Mouse (Mus musculus): ENCODE data around the gene Lrrc52. TPM values are rescaled to one million over a fixed set of nuclear protein-coding genes. Genes with fewer than 3 reads are reported as not detected.

Lrrc52 gene
- polyA plus RNA-seq, 1 experiment: not detected

GRCm38 (mm10) chr1:167499097-167499850, 32.7 kb upstream of the Lrrc52 start:
- no peaks in the 10 kb centered on the region for H3K36me3 ChIP-seq (ENCODE audit: control insufficient read depth, insufficient read depth)
- H3ac ChIP-seq (ENCODE audit: control insufficient read depth, insufficient read length): no peak overlapping the region
- TF ChIP-seq MYOD1 (IDR thresholded peaks at IDR 0.05; ENCODE audit: control insufficient read depth in 1 of 3, insufficient read length in 2 of 3, low read depth in 2 of 3): no peak
- no peak for TF ChIP-seq POLR2AphosphoS2 (IDR thresholded peaks at IDR 0.05; ENCODE audit: insufficient read length, low read depth)
- TF ChIP-seq CEBPB (IDR thresholded peaks at IDR 0.05; ENCODE audit: insufficient read depth, poor library complexity, severe bottlenecking): no peak
- TF ChIP-seq MAX (IDR thresholded peaks at IDR 0.05; ENCODE audit: low read depth): no peak
- no peak for TF ChIP-seq SRF (IDR thresholded peaks at IDR 0.05; ENCODE audit: control insufficient read depth, insufficient read length, low read depth)
- no peak for TF ChIP-seq TCF3 (IDR thresholded peaks at IDR 0.05; ENCODE audit: insufficient read length, low read depth)
- no peak for TF ChIP-seq REST (IDR thresholded peaks at IDR 0.05; ENCODE audit: insufficient read depth, insufficient read length)
- TF ChIP-seq TCF12 (IDR thresholded peaks at IDR 0.05; ENCODE audit: insufficient read depth, poor library complexity, severe bottlenecking): no peak
- no peak for TF ChIP-seq POLR2A (IDR thresholded peaks at IDR 0.05; ENCODE audit: insufficient read length, low read depth)
- TF ChIP-seq E2F4 (IDR thresholded peaks at IDR 0.05; ENCODE audit: insufficient read depth): no peak
- H3K4me2 ChIP-seq (ENCODE audit: low read depth): no peak overlapping the region
- H3K79me2 ChIP-seq (ENCODE audit: control insufficient read depth, insufficient read depth): no peaks in the 10 kb centered on the region
- H3K4me3 ChIP-seq: no peak overlapping the region
- peaks cover 6% of the 10 kb centered on the region for H3K27me3 ChIP-seq (ENCODE audit: control insufficient read depth, insufficient read depth, insufficient read length)

DNA sequence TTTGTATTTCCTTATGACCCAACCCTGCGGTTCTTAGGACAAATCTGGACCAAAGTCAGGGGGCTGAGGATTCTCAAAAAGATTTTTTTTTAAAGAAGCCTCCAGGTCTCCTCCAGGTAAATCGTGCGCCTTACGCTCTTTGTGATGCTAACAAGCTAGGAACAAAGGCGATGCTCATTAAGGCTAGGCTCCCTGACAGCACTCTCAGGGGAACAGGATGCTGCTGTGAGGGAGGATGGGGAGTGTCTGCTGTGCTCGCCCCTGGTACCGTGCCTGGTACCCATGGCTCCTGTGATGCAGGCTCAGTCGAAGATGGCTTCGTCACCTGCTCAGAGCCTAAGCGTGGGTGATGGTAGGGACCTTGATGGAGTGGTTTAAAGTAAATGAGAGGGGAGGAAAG, 31.4 kb upstream of the Lrrc52 start:
- Histone ChIP-seq H3K27me3 (ENCODE audit: control insufficient read depth, insufficient read depth, insufficient read length) (peaks cover 6% of the 10 kb centered on the region), H3K36me3 (ENCODE audit: control insufficient read depth, insufficient read depth) (no peaks in the 10 kb centered on the region), H3K4me2 (ENCODE audit: low read depth) (no peak overlapping the region), H3ac (ENCODE audit: control insufficient read depth, insufficient read length) (no peak overlapping the region), H3K4me3 (no peak overlapping the region), H3K79me2 (ENCODE audit: control insufficient read depth, insufficient read depth) (no peaks in the 10 kb centered on the region)
- TF ChIP-seq E2F4 (IDR thresholded peaks at IDR 0.05; ENCODE audit: insufficient read depth): no peak
- no peak for TF ChIP-seq CEBPB (IDR thresholded peaks at IDR 0.05; ENCODE audit: insufficient read depth, poor library complexity, severe bottlenecking)
- no peak for TF ChIP-seq TCF3 (IDR thresholded peaks at IDR 0.05; ENCODE audit: insufficient read length, low read depth)
- no peak for TF ChIP-seq POLR2A (IDR thresholded peaks at IDR 0.05; ENCODE audit: insufficient read length, low read depth)
- no peak for TF ChIP-seq USF1 (IDR thresholded peaks at IDR 0.05; ENCODE audit: low read depth)
- no peak for TF ChIP-seq REST (IDR thresholded peaks at IDR 0.05; ENCODE audit: insufficient read depth, insufficient read length)
- TF ChIP-seq MYOD1 (IDR thresholded peaks at IDR 0.05; ENCODE audit: control insufficient read depth in 1 of 3, insufficient read length in 2 of 3, low read depth in 2 of 3): no peak
- no peak for TF ChIP-seq MAX (IDR thresholded peaks at IDR 0.05; ENCODE audit: low read depth)
- no peak for TF ChIP-seq POLR2AphosphoS2 (IDR thresholded peaks at IDR 0.05; ENCODE audit: insufficient read length, low read depth)
- no peak for TF ChIP-seq SRF (IDR thresholded peaks at IDR 0.05; ENCODE audit: control insufficient read depth, insufficient read length, low read depth)
- TF ChIP-seq TCF12 (IDR thresholded peaks at IDR 0.05; ENCODE audit: insufficient read depth, poor library complexity, severe bottlenecking): no peak
- no peak for TF ChIP-seq MYOG (IDR thresholded peaks at IDR 0.05; ENCODE audit: control insufficient read depth in 1 of 3, insufficient read depth in 1 of 3, insufficient read length in 2 of 3, low read depth in 2 of 3)

GRCm38 (mm10) chr1:167497560-167497959, 31.0 kb upstream of the Lrrc52 start:
- Histone ChIP-seq H3K27me3 (ENCODE audit: control insufficient read depth, insufficient read depth, insufficient read length) (peaks cover 6% of the 10 kb centered on the region), H3K4me2 (ENCODE audit: low read depth) (no peak overlapping the region), H3K36me3 (ENCODE audit: control insufficient read depth, insufficient read depth) (no peaks in the 10 kb centered on the region), H3ac (ENCODE audit: control insufficient read depth, insufficient read length) (no peak overlapping the region), H3K4me3 (no peak overlapping the region), H3K79me2 (ENCODE audit: control insufficient read depth, insufficient read depth) (no peaks in the 10 kb centered on the region)
- TF ChIP-seq MAX (IDR thresholded peaks at IDR 0.05; ENCODE audit: low read depth) (no peak), USF1 (IDR thresholded peaks at IDR 0.05; ENCODE audit: low read depth) (no peak), TCF12 (IDR thresholded peaks at IDR 0.05; ENCODE audit: insufficient read depth, poor library complexity, severe bottlenecking) (no peak), TCF3 (IDR thresholded peaks at IDR 0.05; ENCODE audit: insufficient read length, low read depth) (no peak), POLR2A (IDR thresholded peaks at IDR 0.05; ENCODE audit: insufficient read length, low read depth) (no peak)

DNA sequence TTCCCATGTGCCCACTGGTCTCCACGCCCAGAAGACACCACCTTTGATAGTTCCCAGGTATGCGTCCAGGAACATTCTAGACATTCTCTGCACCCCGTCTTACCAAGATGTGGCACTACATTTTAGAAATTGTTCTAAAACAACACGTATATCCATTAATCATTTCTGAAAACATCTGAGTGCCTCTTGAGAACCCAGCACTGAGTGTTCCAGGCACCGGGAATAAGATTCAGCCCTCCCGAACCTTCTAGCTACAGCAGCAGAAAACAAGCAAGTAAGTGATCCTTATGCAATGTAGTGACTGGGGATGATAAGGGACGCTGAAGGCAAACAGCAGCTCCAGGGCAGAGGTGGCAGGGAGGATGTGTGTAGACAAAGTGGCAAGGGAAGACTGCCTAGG, 24.9 kb upstream of the Lrrc52 start:
- Histone ChIP-seq H3K79me2 (ENCODE audit: control insufficient read depth, insufficient read depth) (no peaks in the 10 kb centered on the region), H3K4me2 (ENCODE audit: low read depth) (no peak overlapping the region), H3K36me3 (ENCODE audit: control insufficient read depth, insufficient read depth) (no peaks in the 10 kb centered on the region), H3K4me3 (no peak overlapping the region), H3K27me3 (ENCODE audit: control insufficient read depth, insufficient read depth, insufficient read length) (peaks cover 6% of the 10 kb centered on the region), H3ac (ENCODE audit: control insufficient read depth, insufficient read length) (no peak overlapping the region)
- no peak for TF ChIP-seq TCF12 (IDR thresholded peaks at IDR 0.05; ENCODE audit: insufficient read depth, poor library complexity, severe bottlenecking)
- TF ChIP-seq REST (IDR thresholded peaks at IDR 0.05; ENCODE audit: insufficient read depth, insufficient read length): no peak
- TF ChIP-seq TCF3 (IDR thresholded peaks at IDR 0.05; ENCODE audit: insufficient read length, low read depth): no peak
- TF ChIP-seq SRF (IDR thresholded peaks at IDR 0.05; ENCODE audit: control insufficient read depth, insufficient read length, low read depth): no peak
- TF ChIP-seq MYOG (IDR thresholded peaks at IDR 0.05; ENCODE audit: control insufficient read depth in 1 of 3, insufficient read depth in 1 of 3, insufficient read length in 2 of 3, low read depth in 2 of 3): no peak
- TF ChIP-seq CEBPB (IDR thresholded peaks at IDR 0.05; ENCODE audit: insufficient read depth, poor library complexity, severe bottlenecking): no peak
- no peak for TF ChIP-seq POLR2A (IDR thresholded peaks at IDR 0.05; ENCODE audit: insufficient read length, low read depth)
- TF ChIP-seq MYOD1 (IDR thresholded peaks at IDR 0.05; ENCODE audit: control insufficient read depth in 1 of 3, insufficient read length in 2 of 3, low read depth in 2 of 3): no peak
- TF ChIP-seq USF1 (IDR thresholded peaks at IDR 0.05; ENCODE audit: low read depth): no peak

GRCm38 (mm10) chr1:167487933-167488332, 21.4 kb upstream of the Lrrc52 start:
- peaks cover 6% of the 10 kb centered on the region for H3K27me3 ChIP-seq (ENCODE audit: control insufficient read depth, insufficient read depth, insufficient read length)
- no peak overlapping the region for H3K4me3 ChIP-seq
- H3ac ChIP-seq (ENCODE audit: control insufficient read depth, insufficient read length): no peak overlapping the region
- H3K4me2 ChIP-seq (ENCODE audit: low read depth): no peak overlapping the region
- no peaks in the 10 kb centered on the region for H3K36me3 ChIP-seq (ENCODE audit: control insufficient read depth, insufficient read depth)
- no peak for TF ChIP-seq CEBPB (IDR thresholded peaks at IDR 0.05; ENCODE audit: insufficient read depth, poor library complexity, severe bottlenecking)
- TF ChIP-seq REST (IDR thresholded peaks at IDR 0.05; ENCODE audit: insufficient read depth, insufficient read length): no peak
- TF ChIP-seq TCF3 (IDR thresholded peaks at IDR 0.05; ENCODE audit: insufficient read length, low read depth): no peak
- no peak for TF ChIP-seq SRF (IDR thresholded peaks at IDR 0.05; ENCODE audit: control insufficient read depth, insufficient read length, low read depth)
- TF ChIP-seq POLR2A (IDR thresholded peaks at IDR 0.05; ENCODE audit: insufficient read length, low read depth): no peak
- TF ChIP-seq MAX (IDR thresholded peaks at IDR 0.05; ENCODE audit: low read depth): no peak
- TF ChIP-seq POLR2AphosphoS2 (IDR thresholded peaks at IDR 0.05; ENCODE audit: insufficient read length, low read depth): no peak
- TF ChIP-seq TCF12 (IDR thresholded peaks at IDR 0.05; ENCODE audit: insufficient read depth, poor library complexity, severe bottlenecking): no peak
- no peak for TF ChIP-seq E2F4 (IDR thresholded peaks at IDR 0.05; ENCODE audit: insufficient read depth)
- TF ChIP-seq MYOD1 (IDR thresholded peaks at IDR 0.05; ENCODE audit: control insufficient read depth in 1 of 3, insufficient read length in 2 of 3, low read depth in 2 of 3): no peak
- TF ChIP-seq MYOG (IDR thresholded peaks at IDR 0.05; ENCODE audit: control insufficient read depth in 1 of 3, insufficient read depth in 1 of 3, insufficient read length in 2 of 3, low read depth in 2 of 3): no peak
- no peak for TF ChIP-seq USF1 (IDR thresholded peaks at IDR 0.05; ENCODE audit: low read depth)
- H3K79me2 ChIP-seq (ENCODE audit: control insufficient read depth, insufficient read depth): no peaks in the 10 kb centered on the region
